Mouse (Mus musculus): ENCODE measurements around the gene Col4a1. TPM values are rescaled to one million over a fixed set of nuclear protein-coding genes. Genes with fewer than 3 reads are reported as not detected.

The Col4a1 gene
- polyA plus RNA-seq, 1 experiment from 2014 or later = 176 TPM

GRCm38 (mm10) chr8:11257079-11258017, 55.3 kb downstream of the Col4a1 start:
- no peaks in the 10 kb centered on the region for H3K27me3 ChIP-seq
- H3K9me3 ChIP-seq = no peaks in the 10 kb centered on the region
- no peaks in the 10 kb centered on the region for H3K4me1 ChIP-seq
- H3K27ac ChIP-seq (replicated peaks) = no peak overlapping the region
- WGBS = 91% methylated on average over 13 of the region's 13 CpGs
- H3K36me3 ChIP-seq = no peaks in the 10 kb centered on the region
- H3K4me3 ChIP-seq = no peak overlapping the region
- no peak overlapping the region for H3K4me2 ChIP-seq (replicated peaks)
- ATAC-seq (ENCODE audit: low FRiP score, low read depth) = no peak
- no peak overlapping the region for H3K9ac ChIP-seq (replicated peaks)

GRCm38 (mm10) chr8:11256405-11256804, 56.2 kb downstream of the Col4a1 start:
- no peak for ATAC-seq (ENCODE audit: low FRiP score, low read depth)

GRCm38 (mm10) chr8:11255680-11256079, 56.9 kb downstream of the Col4a1 start:
- no peak overlapping the region for H3K27ac ChIP-seq (replicated peaks)
- ATAC-seq (ENCODE audit: low FRiP score, low read depth) = no peak
- no peak overlapping the region for H3K4me3 ChIP-seq
- H3K4me2 ChIP-seq (replicated peaks) = no peak overlapping the region
- H3K27me3 ChIP-seq = no peaks in the 10 kb centered on the region
- H3K4me1 ChIP-seq = no peaks in the 10 kb centered on the region
- no peaks in the 10 kb centered on the region for H3K36me3 ChIP-seq
- no peak overlapping the region for H3K9ac ChIP-seq (replicated peaks)
- no peaks in the 10 kb centered on the region for H3K9me3 ChIP-seq
- WGBS = 78% methylated on average over 7 of the region's 7 CpGs

More at GRCm38 (mm10) chr8:11256405-11256804, 56.2 kb downstream of the Col4a1 start:
- no peaks in the 10 kb centered on the region for H3K36me3 ChIP-seq
- no peaks in the 10 kb centered on the region for H3K27me3 ChIP-seq
- H3K9ac ChIP-seq (replicated peaks) = no peak overlapping the region
- H3K27ac ChIP-seq (replicated peaks) = no peak overlapping the region
- no peaks in the 10 kb centered on the region for H3K4me1 ChIP-seq
- WGBS = 81% methylated on average over 7 of the region's 7 CpGs
- no peak overlapping the region for H3K4me2 ChIP-seq (replicated peaks)
- no peak overlapping the region for H3K4me3 ChIP-seq
- no peaks in the 10 kb centered on the region for H3K9me3 ChIP-seq

DNA sequence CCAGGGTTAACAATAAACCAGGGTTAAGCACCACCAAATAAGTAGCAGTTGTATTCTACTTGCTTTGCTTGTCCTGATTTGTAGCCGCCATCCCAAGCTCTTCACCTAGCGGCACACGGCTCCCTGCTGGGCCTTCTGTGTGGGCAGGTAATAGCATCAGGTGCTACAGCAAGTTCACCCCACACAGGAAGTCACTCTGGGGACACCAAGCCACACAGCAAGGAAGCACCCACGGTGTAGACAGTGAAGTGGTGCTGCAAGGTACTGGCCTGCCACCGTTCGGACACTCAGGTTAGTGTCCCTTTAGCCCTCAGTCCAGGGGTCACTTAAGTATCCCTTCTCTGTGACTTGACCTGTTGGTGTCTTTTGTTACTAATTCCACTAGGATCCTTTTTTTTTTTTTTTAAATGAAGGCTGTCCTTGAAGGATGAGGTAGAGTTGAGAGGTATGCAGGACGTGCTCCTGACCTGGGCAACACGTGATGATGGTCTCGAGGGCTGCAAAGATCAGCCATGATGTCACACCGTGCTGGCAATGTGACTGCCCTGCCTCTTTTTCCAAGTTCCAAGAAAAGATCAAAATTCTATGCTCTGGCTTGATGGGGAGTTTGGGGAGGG, 57.6 kb downstream of the Col4a1 start:
- Histone ChIP-seq H3K4me1 (peaks cover 2% of the 10 kb centered on the region; the same call in 1 of the 2 replicates), H3K27ac (replicated peaks) (no peak overlapping the region), H3K9me3 (no peaks in the 10 kb centered on the region), H3K9ac (replicated peaks) (no peak overlapping the region), H3K4me2 (replicated peaks) (no peak overlapping the region), H3K36me3 (no peaks in the 10 kb centered on the region), H3K27me3 (no peaks in the 10 kb centered on the region), H3K4me3 (no peak overlapping the region)
- no peak for ATAC-seq (ENCODE audit: low FRiP score, low read depth)
- WGBS = 86% methylated on average over 10 of the region's 10 CpGs

- no peaks in the 10 kb centered on the region for H3K36me3 ChIP-seq
- H3K4me1 ChIP-seq = peaks cover 2% of the 10 kb centered on the region; the same call in 1 of the 2 replicates
- no peaks in the 10 kb centered on the region for H3K9me3 ChIP-seq
- no peak overlapping the region for H3K4me2 ChIP-seq (replicated peaks)
- no peak overlapping the region for H3K27ac ChIP-seq (replicated peaks)
- 78% methylated on average over 2 of the region's 2 CpGs for WGBS
- no peak overlapping the region for H3K9ac ChIP-seq (replicated peaks)
- no peak overlapping the region for H3K4me3 ChIP-seq
- no peaks in the 10 kb centered on the region for H3K27me3 ChIP-seq
- ATAC-seq (ENCODE audit: low FRiP score, low read depth) = no peak
Measured at GRCm38 (mm10) chr8:11254510-11254909, 58.1 kb downstream of the Col4a1 start.

DNA sequence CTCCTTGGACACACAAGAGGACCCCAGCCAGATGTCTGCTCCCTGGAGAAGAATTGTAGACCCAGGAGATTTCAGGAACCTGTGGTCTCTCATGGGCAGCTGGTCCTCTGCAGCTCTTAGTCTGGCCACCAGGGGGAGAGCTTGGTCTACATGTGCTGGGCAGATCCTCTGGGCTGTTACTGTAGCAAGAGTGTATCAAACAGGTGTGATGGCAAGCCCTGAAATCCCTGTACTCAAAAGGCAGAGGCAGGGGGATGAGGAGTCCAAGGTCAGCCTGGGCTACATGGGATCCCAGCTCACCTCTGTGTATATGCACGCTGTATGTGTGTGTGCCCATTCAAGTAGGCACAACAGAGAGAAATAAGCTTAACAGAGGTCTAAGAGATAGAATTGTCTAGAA, 59.1 kb downstream of the Col4a1 start:
- Histone ChIP-seq H3K4me1 (peaks cover 2% of the 10 kb centered on the region; the same call in 1 of the 2 replicates), H3K9ac (replicated peaks) (no peak overlapping the region), H3K4me2 (replicated peaks) (no peak overlapping the region), H3K9me3 (no peaks in the 10 kb centered on the region), H3K4me3 (no peak overlapping the region), H3K27ac (replicated peaks) (no peak overlapping the region), H3K36me3 (no peaks in the 10 kb centered on the region), H3K27me3 (no peaks in the 10 kb centered on the region)
- WGBS = 52% methylated on average over 1 of the region's 1 CpGs
- ATAC-seq (ENCODE audit: low FRiP score, low read depth) = no peak

- Histone ChIP-seq H3K27me3 (no peaks in the 10 kb centered on the region), H3K9ac (replicated peaks) (no peak overlapping the region), H3K27ac (replicated peaks) (no peak overlapping the region), H3K4me3 (no peak overlapping the region), H3K4me2 (replicated peaks) (no peak overlapping the region), H3K4me1 (peaks cover 2% of the 10 kb centered on the region; the same call in 1 of the 2 replicates), H3K36me3 (no peaks in the 10 kb centered on the region), H3K9me3 (no peaks in the 10 kb centered on the region)
- WGBS = 92% methylated on average over 10 of the region's 10 CpGs
- no peak for ATAC-seq (ENCODE audit: low FRiP score, low read depth)
Measured at GRCm38 (mm10) chr8:11253041-11253440, 59.6 kb downstream of the Col4a1 start.

GRCm38 (mm10) chr8:11252235-11252774, 60.3 kb downstream of the Col4a1 start:
- Histone ChIP-seq H3K4me2 (replicated peaks) (no peak overlapping the region), H3K4me1 (peaks cover 2% of the 10 kb centered on the region; the same call in 1 of the 2 replicates), H3K36me3 (no peaks in the 10 kb centered on the region), H3K27me3 (no peaks in the 10 kb centered on the region), H3K9ac (replicated peaks) (no peak overlapping the region), H3K27ac (replicated peaks) (no peak overlapping the region), H3K4me3 (no peak overlapping the region), H3K9me3 (no peaks in the 10 kb centered on the region)
- ATAC-seq (ENCODE audit: low FRiP score, low read depth) = no peak
- 77% methylated on average over 7 of the region's 7 CpGs for WGBS

GRCm38 (mm10) chr8:11250149-11250548, 62.5 kb downstream of the Col4a1 start:
- no peaks in the 10 kb centered on the region for H3K9me3 ChIP-seq
- WGBS = 85% methylated on average over 8 of the region's 8 CpGs
- no peaks in the 10 kb centered on the region for H3K36me3 ChIP-seq
- no peak overlapping the region for H3K4me3 ChIP-seq
- no peak overlapping the region for H3K4me2 ChIP-seq (replicated peaks)
- no peak for ATAC-seq (ENCODE audit: low FRiP score, low read depth)
- H3K4me1 ChIP-seq = peaks cover 2% of the 10 kb centered on the region; the same call in 1 of the 2 replicates
- no peak overlapping the region for H3K9ac ChIP-seq (replicated peaks)
- H3K27me3 ChIP-seq = no peaks in the 10 kb centered on the region
- H3K27ac ChIP-seq (replicated peaks) = no peak overlapping the region

DNA sequence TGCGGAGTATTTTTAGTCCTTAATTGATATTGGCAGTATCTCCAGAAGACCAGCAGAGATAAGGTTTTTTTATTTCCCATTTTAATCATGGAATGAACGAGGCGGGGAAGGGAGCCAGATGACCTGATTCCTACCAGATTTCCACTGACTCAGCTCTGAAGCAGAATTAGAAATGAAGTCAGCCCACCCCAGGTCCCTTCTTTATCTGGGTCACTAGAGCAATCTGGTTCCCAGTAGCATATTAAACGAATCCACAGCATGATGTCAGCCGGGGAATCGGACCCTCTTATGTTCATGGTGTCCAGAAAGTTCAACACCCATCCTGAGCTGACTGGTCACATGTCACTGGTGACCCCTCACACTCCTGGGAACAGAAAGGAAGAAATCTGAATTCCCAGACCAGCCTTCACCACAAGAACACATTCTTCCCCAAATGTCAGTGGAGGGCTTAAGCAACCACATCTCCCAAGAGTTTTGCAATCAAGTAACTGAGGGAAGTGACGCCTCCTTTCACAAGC, 63.0 kb downstream of the Col4a1 start:
- Histone ChIP-seq H3K27ac (replicated peaks) (no peak overlapping the region), H3K9ac (replicated peaks) (no peak overlapping the region), H3K4me2 (replicated peaks) (no peak overlapping the region), H3K27me3 (no peaks in the 10 kb centered on the region), H3K4me3 (no peak overlapping the region), H3K9me3 (no peaks in the 10 kb centered on the region), H3K36me3 (no peaks in the 10 kb centered on the region), H3K4me1 (peaks cover 2% of the 10 kb centered on the region; the same call in 1 of the 2 replicates)
- 76% methylated on average over 7 of the region's 7 CpGs for WGBS
- no peak for ATAC-seq (ENCODE audit: low FRiP score, low read depth)

GRCm38 (mm10) chr8:11248712-11249111, 63.9 kb downstream of the Col4a1 start:
- no peaks in the 10 kb centered on the region for H3K9me3 ChIP-seq
- no peak overlapping the region for H3K4me3 ChIP-seq
- no peak for ATAC-seq (ENCODE audit: low FRiP score, low read depth)
- H3K9ac ChIP-seq (replicated peaks) = no peak overlapping the region
- whole genome bisulfite sequencing = 44% methylated on average over 7 of the region's 7 CpGs
- no peak overlapping the region for H3K27ac ChIP-seq (replicated peaks)
- peaks cover 4% of the 10 kb centered on the region; the same call in 1 of the 2 replicates for H3K4me1 ChIP-seq
- no peaks in the 10 kb centered on the region for H3K36me3 ChIP-seq
- no peaks in the 10 kb centered on the region for H3K27me3 ChIP-seq
- no peak overlapping the region for H3K4me2 ChIP-seq (replicated peaks)

- H3K27me3 ChIP-seq = no peaks in the 10 kb centered on the region
- 73% methylated on average over 2 of the region's 2 CpGs for WGBS
- no peaks in the 10 kb centered on the region for H3K9me3 ChIP-seq
- no peak overlapping the region for H3K9ac ChIP-seq (replicated peaks)
- no peak overlapping the region for H3K27ac ChIP-seq (replicated peaks)
- H3K4me2 ChIP-seq (replicated peaks) = no peak overlapping the region
- H3K4me3 ChIP-seq = no peak overlapping the region
- no peaks in the 10 kb centered on the region for H3K36me3 ChIP-seq
- ATAC-seq (ENCODE audit: low FRiP score, low read depth) = no peak
- peaks cover 2% of the 10 kb centered on the region; the same call in 1 of the 2 replicates for H3K4me1 ChIP-seq
Measured at GRCm38 (mm10) chr8:11241488-11241887, 71.1 kb downstream of the Col4a1 start.

Measured in midbrain, embryonic 12.5 days (tissue).